Mouse (Mus musculus) layer of hippocampus, adult 8-10 months (tissue): ENCODE results near the gene Tmem63b. TPM values are rescaled to one million over a fixed set of nuclear protein-coding genes. Genes with fewer than 3 reads are reported as not detected.
A peak's percentile ranks its signal among the peaks of the same experiment; 100 is the strongest.

Experiments
- DNase-seq, 2 experiments: peaks; one replicate each; pipeline ENCODE4 v3.0.0; 2022; ENCODE audit warnings: low spot score in 2 of 2
- total RNA-seq, 4 experiments: library from RNA; stranded (reverse); gene quantifications; 2 replicates each; pipeline ENCODE4 v1.2.4; 2022

The Tmem63b gene
- total RNA-seq, 4 experiments from 2014 or later: 160 to 184 (median 166) TPM

- no peak for DNase-seq
Measured at GRCm38 (mm10) chr17:45706796-45707195, 20.1 kb upstream of the Tmem63b start.

- DNase-seq: no peak
Measured at GRCm38 (mm10) chr17:45703187-45703586, 16.5 kb upstream of the Tmem63b start.

GRCm38 (mm10) chr17:45702254-45702653, 15.5 kb upstream of the Tmem63b start:
- DNase-seq: no peak

GRCm38 (mm10) chr17:45701236-45701591, 14.5 kb upstream of the Tmem63b start:
- DNase-seq: no peak

GRCm38 (mm10) chr17:45700496-45701235, 14.0 kb upstream of the Tmem63b start:
- no peak for DNase-seq

- no peak for DNase-seq
Measured at GRCm38 (mm10) chr17:45699039-45699740, 12.5 kb upstream of the Tmem63b start.

GRCm38 (mm10) chr17:45698368-45698767, 11.7 kb upstream of the Tmem63b start:
- DNase-seq: no peak

GRCm38 (mm10) chr17:45696981-45697380, 10.3 kb upstream of the Tmem63b start:
- DNase-seq: no peak

- no peak for DNase-seq
Measured at GRCm38 (mm10) chr17:45695227-45696120, 8.8 kb upstream of the Tmem63b start.

- no peak for DNase-seq
Measured at GRCm38 (mm10) chr17:45693812-45694565, 7.3 kb upstream of the Tmem63b start.

GRCm38 (mm10) chr17:45692159-45692558, 5.5 kb upstream of the Tmem63b start:
- no peak for DNase-seq

GRCm38 (mm10) chr17:45690044-45690443, 3.3 kb upstream of the Tmem63b start:
- no peak for DNase-seq

- no peak for DNase-seq
Measured at GRCm38 (mm10) chr17:45689120-45689519, 2.4 kb upstream of the Tmem63b start.

GRCm38 (mm10) chr17:45686093-45686619, 549 bp downstream of the Tmem63b start, which contains the start of gene Mrpl14:
Gene Mrpl14, plus strand, starts transcription at chr17:45686322.
- DNase-seq: peak; percentile 76 to 85

GRCm38 (mm10) chr17:45685171-45686092, 1.3 kb downstream of the Tmem63b start:
- peak in 1 of 2 experiments; percentile 50 for DNase-seq

- DNase-seq: no peak
Measured at GRCm38 (mm10) chr17:45684667-45685131, 2.0 kb downstream of the Tmem63b start.

GRCm38 (mm10) chr17:45682843-45683242, 3.9 kb downstream of the Tmem63b start:
- DNase-seq: no peak

GRCm38 (mm10) chr17:45681588-45681987, 5.1 kb downstream of the Tmem63b start:
- DNase-seq: no peak

GRCm38 (mm10) chr17:45680391-45680980, 6.2 kb downstream of the Tmem63b start:
- peak; percentile 63 to 77 for DNase-seq
